In genomic region chr4:141598199-141598893, GRCm38 (mm10) we compare ENCODE assay signal across 9 mouse cellular contexts. TPM values are rescaled to one million over a fixed set of nuclear protein-coding genes. Genes with fewer than 3 reads are reported as not detected.
DNase-seq lines count a peak whose midpoint lies in the region; ATAC-seq lines count a peak whose summit lies in the region.
"Had no signal": no experiment of that assay in that cellular context is flagged by ENCODE, and none has a peak within 500 bp of the region (broad histone marks: within the 10 kb centered on the region; RNA-seq: fewer than 3 reads in every experiment).

No protein-coding gene starts in this region.

- H3K27ac ChIP-seq in embryonic facial prominence, embryonic 13.5 days: peak overlapping the region; percentile 79
- H3K27ac ChIP-seq in hindbrain, embryonic 10.5 days: peak overlapping the region; percentile 87
- H3K27ac ChIP-seq in liver, embryonic 15.5 days (replicated peaks): no peak overlapping the region
- peak overlapping the region; percentile 54 for H3K27ac ChIP-seq in neural tube, embryonic 15.5 days (replicated peaks)

- ATAC-seq in embryonic facial prominence, embryonic 13.5 days (ENCODE audit: insufficient number of reproducible peaks, insufficient read depth, low FRiP score, low TSS enrichment, low read depth): no peak
- no peak for ATAC-seq in liver, embryonic 15.5 days (ENCODE audit: insufficient read depth)
- no peak for ATAC-seq in neural tube, embryonic 15.5 days (ENCODE audit: low FRiP score)
- ATAC-seq in erythroid progenitor cell, adult 5-6 weeks (replicated peaks; ENCODE audit: low FRiP score, poor library complexity, severe bottlenecking): no peak

- H3K4me2 ChIP-seq in embryonic facial prominence, embryonic 13.5 days: peak overlapping the region; percentile 93
- H3K4me2 ChIP-seq in liver, embryonic 15.5 days: peak overlapping the region; percentile 64
- peak overlapping the region; percentile 96 for H3K4me2 ChIP-seq in neural tube, embryonic 15.5 days

- peak overlapping the region; percentile 80 for H3K9ac ChIP-seq in embryonic facial prominence, embryonic 13.5 days
- H3K9ac ChIP-seq in liver, embryonic 15.5 days: no peak overlapping the region
- H3K9ac ChIP-seq in neural tube, embryonic 15.5 days (replicated peaks): peak overlapping the region; percentile 60

- H3K9me3 ChIP-seq in embryonic facial prominence, embryonic 13.5 days: no peaks in the 10 kb centered on the region
- H3K9me3 ChIP-seq in hindbrain, embryonic 10.5 days: no peaks in the 10 kb centered on the region
- no peaks in the 10 kb centered on the region for H3K9me3 ChIP-seq in liver, embryonic 15.5 days (replicated peaks)
- H3K9me3 ChIP-seq in neural tube, embryonic 15.5 days (replicated peaks): no peaks in the 10 kb centered on the region

- peaks cover 22% of the 10 kb centered on the region for H3K36me3 ChIP-seq in embryonic facial prominence, embryonic 13.5 days
- peaks cover 15% of the 10 kb centered on the region for H3K36me3 ChIP-seq in hindbrain, embryonic 10.5 days
- no peaks in the 10 kb centered on the region for H3K36me3 ChIP-seq in liver, embryonic 15.5 days (replicated peaks)
- peaks cover 10% of the 10 kb centered on the region; the same call in 1 of the 2 replicates for H3K36me3 ChIP-seq in neural tube, embryonic 15.5 days

- peak; percentile 89 for DNase-seq in 3T3-L1 (ENCODE audit: low read depth, low spot score)
- DNase-seq in hindbrain, embryonic 10.5 days (ENCODE audit: low spot score): peak; percentile 62
- no peak for DNase-seq in gastrocnemius, postnatal 25 days
- no peak for DNase-seq in thymus, postnatal 25 days

- H3K4me1 ChIP-seq in embryonic facial prominence, embryonic 13.5 days: peaks cover 28% of the 10 kb centered on the region
- H3K4me1 ChIP-seq in hindbrain, embryonic 10.5 days (replicated peaks): peaks cover 43% of the 10 kb centered on the region
- peaks cover 16% of the 10 kb centered on the region for H3K4me1 ChIP-seq in liver, embryonic 15.5 days (replicated peaks)
- H3K4me1 ChIP-seq in neural tube, embryonic 15.5 days: peaks cover 28% of the 10 kb centered on the region

- under 1% methylated on average over 19 of the region's 19 CpGs for WGBS in embryonic facial prominence, embryonic 13.5 days
- WGBS in hindbrain, embryonic 10.5 days: under 1% methylated on average over 19 of the region's 19 CpGs
- WGBS in liver, embryonic 15.5 days (ENCODE audit: insufficient replicate concordance): 5% methylated on average over 19 of the region's 19 CpGs
- WGBS in neural tube, embryonic 15.5 days: 2% methylated on average over 19 of the region's 19 CpGs

- no peaks in the 10 kb centered on the region for H3K27me3 ChIP-seq in embryonic facial prominence, embryonic 13.5 days
- H3K27me3 ChIP-seq in hindbrain, embryonic 10.5 days (ENCODE audit: insufficient read depth, poor library complexity, severe bottlenecking): peaks cover 43% of the 10 kb centered on the region
- peaks cover 62% of the 10 kb centered on the region for H3K27me3 ChIP-seq in liver, embryonic 15.5 days
- peaks cover 4% of the 10 kb centered on the region; the same call in 1 of the 2 replicates for H3K27me3 ChIP-seq in neural tube, embryonic 15.5 days (replicated peaks)

- peak overlapping the region; percentile 66 for H3K4me3 ChIP-seq in embryonic facial prominence, embryonic 13.5 days
- peak overlapping the region; percentile 65 for H3K4me3 ChIP-seq in hindbrain, embryonic 10.5 days
- peak overlapping the region; percentile 41 for H3K4me3 ChIP-seq in liver, embryonic 15.5 days (replicated peaks)
- H3K4me3 ChIP-seq in neural tube, embryonic 15.5 days (replicated peaks): peak overlapping the region; percentile 63

RNA-seq across cellular contexts. Expression of gene Fblim1, which starts 7.5 kb away (rescaled TPM):
- polyA plus RNA-seq in embryonic facial prominence, embryonic 13.5 days (2015; fragmentation: Nextera tagmentation; extraction: Ambion mirVana): 49.0 and 56.1 TPM in 2 replicates
- polyA plus RNA-seq in hindbrain, embryonic 10.5 days (2016; fragmentation: Nextera tagmentation; extraction: Ambion mirVana): 33.7 and 34.4 TPM in 2 replicates
- 1.7 and 1.9 TPM in 2 replicates for polyA plus RNA-seq in liver, embryonic 15.5 days (2015; fragmentation: Nextera tagmentation; extraction: Ambion mirVana)
- 31.0 and 32.2 TPM in 2 replicates for polyA plus RNA-seq in neural tube, embryonic 15.5 days (2015; fragmentation: Nextera tagmentation; extraction: Ambion mirVana)
- total RNA-seq in gastrocnemius, postnatal 25 days (2021): 1 to 10 TPM; 1.5 to 4.7 TPM
- total RNA-seq in erythroid progenitor cell, adult 5-6 weeks (2015; ENCODE audit: low replicate concordance): 0.72 and 2.9 TPM in 2 replicates
- 0.77 TPM in 1 of 2 replicates, not detected in the other for total RNA-seq in erythroid progenitor cell, adult 5-6 weeks (2017; ENCODE audit: low replicate concordance)
- total RNA-seq: MEL had no signal

RNA-seq across cellular contexts. Expression of gene Tmem82, which starts 20.1 kb away (rescaled TPM):
- 0.47 and 0.74 TPM in 2 replicates for polyA plus RNA-seq in embryonic facial prominence, embryonic 13.5 days (2015; fragmentation: Nextera tagmentation; extraction: Ambion mirVana)
- polyA plus RNA-seq in hindbrain, embryonic 10.5 days (2016; fragmentation: Nextera tagmentation; extraction: Ambion mirVana): 1.2 and 1.5 TPM in 2 replicates
- 4.4 and 4.6 TPM in 2 replicates for polyA plus RNA-seq in liver, embryonic 15.5 days (2015; fragmentation: Nextera tagmentation; extraction: Ambion mirVana)
- 0.18 and 0.88 TPM in 2 replicates for polyA plus RNA-seq in neural tube, embryonic 15.5 days (2015; fragmentation: Nextera tagmentation; extraction: Ambion mirVana)
- 1 to 10 TPM; 1.2 to 2.3 TPM for total RNA-seq in gastrocnemius, postnatal 25 days (2021)
- total RNA-seq in erythroid progenitor cell, adult 5-6 weeks (2015; ENCODE audit: low replicate concordance): not detected in 2 replicates
- total RNA-seq in erythroid progenitor cell, adult 5-6 weeks (2017; ENCODE audit: low replicate concordance): not detected in 2 replicates
- total RNA-seq: MEL had no signal

RNA-seq across cellular contexts. Expression of gene Slc25a34, which starts 25.3 kb away (rescaled TPM):
- polyA plus RNA-seq in embryonic facial prominence, embryonic 13.5 days (2015; fragmentation: Nextera tagmentation; extraction: Ambion mirVana): 0.12 TPM in 1 of 2 replicates, not detected in the other
- 0.10 TPM in 1 of 2 replicates, not detected in the other for polyA plus RNA-seq in hindbrain, embryonic 10.5 days (2016; fragmentation: Nextera tagmentation; extraction: Ambion mirVana)
- polyA plus RNA-seq in liver, embryonic 15.5 days (2015; fragmentation: Nextera tagmentation; extraction: Ambion mirVana): 0.07 TPM in 1 of 2 replicates, not detected in the other
- 0.10 and 0.28 TPM in 2 replicates for polyA plus RNA-seq in neural tube, embryonic 15.5 days (2015; fragmentation: Nextera tagmentation; extraction: Ambion mirVana)
- total RNA-seq in gastrocnemius, postnatal 25 days (2021): 10 to 100 TPM; 14.7 to 14.8 TPM
- not detected in 2 replicates for total RNA-seq in erythroid progenitor cell, adult 5-6 weeks (2015; ENCODE audit: low replicate concordance)
- total RNA-seq in erythroid progenitor cell, adult 5-6 weeks (2017; ENCODE audit: low replicate concordance): not detected in 2 replicates
- total RNA-seq: MEL had no signal

RNA-seq across cellular contexts. Expression of gene Spen, which starts 59.9 kb away (rescaled TPM):
- polyA plus RNA-seq in embryonic facial prominence, embryonic 13.5 days (2015; fragmentation: Nextera tagmentation; extraction: Ambion mirVana): 11.6 and 12.7 TPM in 2 replicates
- 12.8 and 14.2 TPM in 2 replicates for polyA plus RNA-seq in hindbrain, embryonic 10.5 days (2016; fragmentation: Nextera tagmentation; extraction: Ambion mirVana)
- 4.7 and 5.6 TPM in 2 replicates for polyA plus RNA-seq in liver, embryonic 15.5 days (2015; fragmentation: Nextera tagmentation; extraction: Ambion mirVana)
- polyA plus RNA-seq in neural tube, embryonic 15.5 days (2015; fragmentation: Nextera tagmentation; extraction: Ambion mirVana): 13.4 and 13.7 TPM in 2 replicates
- total RNA-seq in gastrocnemius, postnatal 25 days (2021): 10 to 100 TPM; 18.6 to 19.9 TPM
- total RNA-seq in erythroid progenitor cell, adult 5-6 weeks (2015; ENCODE audit: low replicate concordance): 72.9 and 77.1 TPM in 2 replicates
- total RNA-seq in erythroid progenitor cell, adult 5-6 weeks (2017; ENCODE audit: low replicate concordance): 132 and 139 TPM in 2 replicates

Comparison
In these comparisons a context has a peak if more than half of its experiments do, and no peak if none do; other contexts are left out.
1. DNase-seq: peak in 3T3-L1 (single experiment) and hindbrain, embryonic 10.5 days (single experiment); none in gastrocnemius, postnatal 25 days (single experiment) and thymus, postnatal 25 days (single experiment).
2. RNA of gene Fblim1, which starts 7.5 kb away (polyA plus RNA-seq): 49.0 to 56.1 TPM in embryonic facial prominence, embryonic 13.5 days, 33.7 to 34.4 TPM in hindbrain, embryonic 10.5 days and 31.0 to 32.2 TPM in neural tube, embryonic 15.5 days; 1.7 to 1.9 TPM in liver, embryonic 15.5 days; every median in the first group is over 10 times any median in the second.
3. Peak in every context shown above with its lines, with median percentiles within 50 percentile points of each other: H3K4me2 ChIP-seq and H3K4me3 ChIP-seq.